Mouse (Mus musculus): ENCODE measurements at regions not wholly inside any gene's neighbourhood (a gene's known extent, or its start where the extent isn't known, plus 50 kb on each side); places are given as distances from the start of the nearest gene placed in this dataset.

- Histone ChIP-seq H3K4me3 (ENCODE audit: low read depth, low read length) (no peak overlapping the region), H3K27me3 (ENCODE audit: control insufficient read depth, insufficient read depth, low read length) (no peaks in the 10 kb centered on the region), H3K9me3 (ENCODE audit: control insufficient read depth, low read length) (no peaks in the 10 kb centered on the region), H3K9ac (ENCODE audit: low read length) (no peak overlapping the region), H3K27ac (replicated peaks) (peak overlapping the region; percentile 79), H3K4me1 (replicated peaks; ENCODE audit: control insufficient read depth, insufficient read depth) (0 out of 2 replicates have a peak, but pooled peaks cover 2% of the 10 kb centered on the region), H3K4me2 (replicated peaks; ENCODE audit: low read depth) (peak overlapping the region; percentile 38; the same call in 1 of the 2 replicates), H3K36me3 (ENCODE audit: control insufficient read depth, insufficient read depth, low read length) (no peaks in the 10 kb centered on the region)
- DNase-seq (ENCODE audit: low spot score) (peak; percentile 88), ATAC-seq (ENCODE audit: low FRiP score, low TSS enrichment) (peak; percentile 85)
- no peak for TF ChIP-seq CTCF (IDR thresholded peaks at IDR 0.05; ENCODE audit: low read depth)
- TF ChIP-seq EP300 (optimal IDR thresholded peaks at IDR 0.05): peak; percentile 89
- WGBS: 7% methylated on average over 8 of the region's 8 CpGs
These were observed 76.0 kb upstream of the Arid5b start for GRCm38 (mm10) chr10:68354335-68355231.

- Histone ChIP-seq H3K36me3 (ENCODE audit: control insufficient read depth, insufficient read depth, low read length) (no peaks in the 10 kb centered on the region), H3K9ac (ENCODE audit: low read length) (no peak overlapping the region), H3K27me3 (ENCODE audit: control insufficient read depth, insufficient read depth, low read length) (no peaks in the 10 kb centered on the region), H3K4me2 (replicated peaks; ENCODE audit: low read depth) (peak overlapping the region; percentile 38), H3K9me3 (ENCODE audit: control insufficient read depth, low read length) (no peaks in the 10 kb centered on the region), H3K4me1 (replicated peaks; ENCODE audit: control insufficient read depth, insufficient read depth) (0 out of 2 replicates have a peak, but pooled peaks cover 2% of the 10 kb centered on the region), H3K4me3 (ENCODE audit: low read depth, low read length) (peak overlapping the region; percentile 8), H3K27ac (replicated peaks) (peak overlapping the region; percentile 79)
- TF ChIP-seq EP300 (optimal IDR thresholded peaks at IDR 0.05) (peak; percentile 19), CTCF (IDR thresholded peaks at IDR 0.05; ENCODE audit: low read depth) (no peak)
- ATAC-seq (ENCODE audit: low FRiP score, low TSS enrichment) (no peak), DNase-seq (ENCODE audit: low spot score) (no peak)
- WGBS: 28% methylated on average over 18 of the region's 18 CpGs
These were observed 75.2 kb upstream of the Arid5b start for GRCm38 (mm10) chr10:68353692-68354232.

GRCm38 (mm10) chr10:68351841-68352555 lies 73.5 kb upstream of the Arid5b start:
- H3K4me2 ChIP-seq (replicated peaks; ENCODE audit: low read depth): no peak overlapping the region

GRCm38 (mm10) chr10:68351441-68351840 lies 72.9 kb upstream of the Arid5b start:
- no peak overlapping the region for H3K4me3 ChIP-seq (ENCODE audit: low read depth, low read length)
- DNase-seq (ENCODE audit: low spot score) (no peak), ATAC-seq (ENCODE audit: low FRiP score, low TSS enrichment) (no peak)
- H3K4me2 ChIP-seq (replicated peaks; ENCODE audit: low read depth): no peak overlapping the region
- no peaks in the 10 kb centered on the region for H3K9me3 ChIP-seq (ENCODE audit: control insufficient read depth, low read length)
- TF ChIP-seq CTCF (IDR thresholded peaks at IDR 0.05; ENCODE audit: low read depth): no peak
- H3K27me3 ChIP-seq (ENCODE audit: control insufficient read depth, insufficient read depth, low read length): no peaks in the 10 kb centered on the region
- 0 out of 2 replicates have a peak, but pooled peaks cover 2% of the 10 kb centered on the region for H3K4me1 ChIP-seq (replicated peaks; ENCODE audit: control insufficient read depth, insufficient read depth)
- H3K27ac ChIP-seq (replicated peaks): no peak overlapping the region
- 58% methylated on average over 5 of the region's 5 CpGs for WGBS
- no peaks in the 10 kb centered on the region for H3K36me3 ChIP-seq (ENCODE audit: control insufficient read depth, insufficient read depth, low read length)
- H3K9ac ChIP-seq (ENCODE audit: low read length): no peak overlapping the region

More at GRCm38 (mm10) chr10:68351841-68352555, 73.5 kb upstream of the Arid5b start:
- Histone ChIP-seq H3K4me1 (replicated peaks; ENCODE audit: control insufficient read depth, insufficient read depth) (0 out of 2 replicates have a peak, but pooled peaks cover 2% of the 10 kb centered on the region), H3K4me3 (ENCODE audit: low read depth, low read length) (no peak overlapping the region), H3K36me3 (ENCODE audit: control insufficient read depth, insufficient read depth, low read length) (no peaks in the 10 kb centered on the region), H3K27ac (replicated peaks) (no peak overlapping the region), H3K9me3 (ENCODE audit: control insufficient read depth, low read length) (no peaks in the 10 kb centered on the region), H3K27me3 (ENCODE audit: control insufficient read depth, insufficient read depth, low read length) (no peaks in the 10 kb centered on the region), H3K9ac (ENCODE audit: low read length) (no peak overlapping the region)
- TF ChIP-seq CTCF (IDR thresholded peaks at IDR 0.05; ENCODE audit: low read depth) (no peak), EP300 (optimal IDR thresholded peaks at IDR 0.05) (no peak)
- ATAC-seq (ENCODE audit: low FRiP score, low TSS enrichment) (no peak), DNase-seq (ENCODE audit: low spot score) (no peak)
- 54% methylated on average over 8 of the region's 8 CpGs for WGBS

- Histone ChIP-seq H3K4me1 (replicated peaks; ENCODE audit: control insufficient read depth, insufficient read depth) (0 out of 2 replicates have a peak, but pooled peaks cover 2% of the 10 kb centered on the region), H3K9me3 (ENCODE audit: control insufficient read depth, low read length) (no peaks in the 10 kb centered on the region), H3K9ac (ENCODE audit: low read length) (no peak overlapping the region), H3K36me3 (ENCODE audit: control insufficient read depth, insufficient read depth, low read length) (no peaks in the 10 kb centered on the region), H3K4me2 (replicated peaks; ENCODE audit: low read depth) (no peak overlapping the region), H3K4me3 (ENCODE audit: low read depth, low read length) (no peak overlapping the region), H3K27me3 (ENCODE audit: control insufficient read depth, insufficient read depth, low read length) (no peaks in the 10 kb centered on the region), H3K27ac (replicated peaks) (no peak overlapping the region)
- WGBS: 90% methylated on average over 12 of the region's 12 CpGs
- no peak for ATAC-seq (ENCODE audit: low FRiP score, low TSS enrichment)
- TF ChIP-seq CTCF (IDR thresholded peaks at IDR 0.05; ENCODE audit: low read depth) (no peak), EP300 (optimal IDR thresholded peaks at IDR 0.05) (no peak)
- DNase-seq (ENCODE audit: low spot score): no peak
These were observed 72.3 kb upstream of the Arid5b start for GRCm38 (mm10) chr10:68350798-68351197.
